Mouse (Mus musculus): ENCODE results near the gene Fam47c.

The Fam47c gene

DNA sequence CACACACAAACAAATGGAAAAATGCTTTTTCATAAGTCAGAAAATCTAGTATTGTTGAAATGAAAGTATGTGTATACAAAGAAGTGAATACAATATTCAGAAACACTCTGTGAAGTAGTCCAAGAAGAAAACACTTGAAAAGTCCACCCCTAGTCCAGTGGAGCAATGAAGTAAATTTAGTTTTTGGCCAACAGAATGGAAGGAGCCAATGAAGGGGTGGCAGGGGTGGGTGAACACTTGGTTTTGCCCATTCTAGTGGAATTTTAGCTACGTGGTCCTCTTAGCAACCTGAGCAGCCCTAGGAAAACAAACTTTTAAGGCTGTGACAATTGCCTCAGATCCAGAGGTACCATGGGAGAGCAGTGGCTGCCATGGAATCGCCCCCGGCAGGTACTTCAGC lies at the start of gene Fam47c:
Fam47c (plus strand) TSS at position 301 of the 400 bp plus-strand sequence.
- no peak for DNase-seq

DNA sequence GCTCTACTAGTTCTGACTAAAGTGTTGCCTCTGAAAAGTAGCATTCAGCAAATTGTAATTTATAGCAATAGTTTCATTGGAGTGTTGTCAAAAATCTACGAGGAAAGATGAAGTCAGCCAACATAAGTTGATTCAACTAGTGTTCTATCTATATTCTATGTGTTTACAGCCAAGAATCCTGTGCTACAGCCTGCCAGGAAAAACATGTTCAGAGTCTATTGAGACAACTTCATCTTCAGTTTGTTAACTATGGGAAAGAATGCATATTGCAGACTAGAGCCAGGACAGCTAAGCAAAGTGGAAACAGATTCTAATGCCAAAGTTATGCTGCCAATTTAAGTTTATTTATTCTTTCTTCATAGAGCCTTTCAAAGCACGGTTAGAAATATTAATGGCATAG lies 31.8 kb downstream of the Fam47c start:
- DNase-seq, result no peak

DNA sequence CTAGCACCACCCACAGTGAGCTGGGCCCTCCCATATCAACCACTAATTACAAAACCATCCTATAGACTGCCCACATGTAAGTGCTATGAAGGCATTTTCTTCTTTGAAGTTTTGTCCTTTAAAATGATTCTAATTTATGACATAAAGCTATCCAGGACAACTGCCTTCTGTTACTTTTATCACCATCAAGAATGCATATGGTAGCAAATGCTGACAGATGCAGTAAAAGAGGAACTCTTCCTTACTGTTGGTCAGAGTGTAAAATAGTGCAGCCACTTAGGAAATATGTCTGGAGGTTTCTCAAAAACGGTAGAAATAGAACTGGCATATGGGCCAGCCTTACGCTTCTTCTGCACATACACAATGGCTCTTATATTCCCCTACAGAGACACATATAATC lies 39.5 kb downstream of the Fam47c start:
- DNase-seq, result no peak
